Mouse (Mus musculus): ENCODE measurements around the gene Kmt5a. TPM values are rescaled to one million over a fixed set of nuclear protein-coding genes. Genes with fewer than 3 reads are reported as not detected.

The Kmt5a gene
- total RNA-seq, 2 experiments from 2014 or later, result 44.3 to 48.7 TPM

DNA sequence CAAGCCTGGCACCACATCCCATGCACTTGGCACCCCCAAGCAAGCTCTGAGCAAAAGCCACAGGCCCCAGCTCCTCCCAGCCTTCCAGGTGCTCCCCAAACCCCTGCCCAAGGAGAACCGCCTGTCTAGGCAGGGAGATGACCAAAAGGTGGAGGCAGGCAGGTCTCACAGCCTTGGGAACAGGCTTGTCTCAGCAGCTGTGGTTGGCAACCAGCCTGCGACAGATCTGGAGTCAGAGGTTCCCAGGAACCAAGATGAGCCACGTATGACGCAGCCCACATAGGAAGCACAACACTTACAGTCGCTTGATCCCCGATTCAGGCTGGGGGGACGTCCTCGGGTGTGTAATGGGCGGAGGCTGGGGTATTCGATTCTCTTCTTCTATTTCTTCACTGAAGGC lies 61.8 kb downstream of the Kmt5a start:
- DNase-seq (ENCODE audit: low spot score in 2 of 2), result no peak
- intact Hi-C loops (cut with DNase I), result no loop called here

- peak; percentile 76 to 80 for DNase-seq (ENCODE audit: low spot score in 2 of 2)
- intact Hi-C loops (cut with DNase I), result no loop called here
Observed at GRCm38 (mm10) chr5:124503742-124504141, 64.0 kb downstream of the Kmt5a start.

DNA sequence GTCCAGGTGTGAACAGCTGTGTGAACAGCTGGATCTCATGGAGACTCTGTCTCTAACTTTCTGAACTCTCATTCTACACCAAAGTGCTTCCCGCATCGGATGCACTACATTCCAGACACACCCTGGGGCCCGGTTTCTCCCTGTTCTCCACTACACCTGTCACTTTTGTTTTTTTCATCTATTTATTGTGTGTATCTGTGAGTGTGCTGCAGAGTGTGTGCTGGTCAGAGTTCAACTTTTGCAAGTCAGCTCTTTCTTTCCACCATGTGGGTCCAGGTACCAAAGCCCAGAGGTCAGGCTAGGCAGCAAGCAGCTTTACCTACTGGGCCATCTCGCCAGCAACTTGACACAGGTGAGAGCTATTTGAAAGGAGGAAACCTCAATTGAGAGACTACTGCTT lies 65.5 kb downstream of the Kmt5a start:
- DNase-seq (ENCODE audit: low spot score in 2 of 2), result no peak
- intact Hi-C loops (cut with DNase I), result no loop called here

DNA sequence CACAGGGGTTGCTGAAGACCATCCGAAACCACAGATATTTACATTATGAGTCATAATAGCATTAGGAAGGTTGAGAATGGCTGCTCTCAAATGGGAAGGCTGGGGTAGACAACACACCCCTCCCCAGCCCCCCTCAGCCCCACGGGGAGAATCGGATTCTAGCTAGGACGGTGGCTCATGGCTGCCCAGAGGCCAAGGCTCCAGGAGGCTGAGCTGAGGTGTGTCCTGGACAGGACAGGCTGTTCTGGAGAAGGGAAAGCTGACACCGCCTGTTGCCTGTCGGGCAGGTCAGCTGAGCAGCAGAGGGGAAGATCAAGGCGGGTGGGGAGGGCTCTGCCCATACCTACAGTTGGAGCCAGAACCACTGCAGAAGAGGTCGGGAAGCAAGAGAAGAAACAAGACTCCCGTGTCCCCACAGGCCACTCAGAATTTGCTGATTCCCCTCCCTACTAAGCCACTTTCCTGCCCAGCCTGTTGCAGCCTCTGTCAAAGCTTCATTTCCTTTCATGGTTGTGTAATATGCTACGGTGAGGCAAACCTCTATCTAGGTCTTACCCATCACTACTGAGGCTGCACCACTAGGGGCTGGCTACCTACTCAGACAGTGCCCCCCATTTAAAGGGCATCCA lies 67.1 kb downstream of the Kmt5a start:
- intact Hi-C loops (cut with DNase I), result no loop called here
- DNase-seq (ENCODE audit: low spot score in 2 of 2), result no peak

DNA sequence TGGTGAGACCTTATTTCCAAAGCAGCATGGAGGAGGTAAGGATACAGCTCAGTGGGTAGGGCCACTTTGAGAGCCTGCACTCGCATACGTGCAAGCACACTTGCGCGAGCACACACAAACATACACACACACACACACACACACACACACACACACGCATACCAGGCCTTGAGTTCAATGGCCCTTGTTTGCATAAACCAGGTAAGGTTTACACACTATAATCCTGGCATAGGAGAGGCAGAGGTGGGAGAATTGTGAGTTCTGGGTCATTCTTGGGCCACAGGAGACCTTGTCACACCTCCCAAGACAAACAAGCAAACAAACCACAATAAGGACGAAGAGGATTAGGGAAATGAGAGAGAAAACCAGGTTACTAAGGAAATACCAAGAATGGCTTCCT lies 69.5 kb downstream of the Kmt5a start:
- intact Hi-C loops (cut with DNase I), result no loop called here
- DNase-seq (ENCODE audit: low spot score in 2 of 2), result no peak

GRCm38 (mm10) chr5:124509742-124510237 lies 70.1 kb downstream of the Kmt5a start:
- no peak for DNase-seq (ENCODE audit: low spot score in 2 of 2)
- intact Hi-C loops (cut with DNase I), result no loop called here

DNA sequence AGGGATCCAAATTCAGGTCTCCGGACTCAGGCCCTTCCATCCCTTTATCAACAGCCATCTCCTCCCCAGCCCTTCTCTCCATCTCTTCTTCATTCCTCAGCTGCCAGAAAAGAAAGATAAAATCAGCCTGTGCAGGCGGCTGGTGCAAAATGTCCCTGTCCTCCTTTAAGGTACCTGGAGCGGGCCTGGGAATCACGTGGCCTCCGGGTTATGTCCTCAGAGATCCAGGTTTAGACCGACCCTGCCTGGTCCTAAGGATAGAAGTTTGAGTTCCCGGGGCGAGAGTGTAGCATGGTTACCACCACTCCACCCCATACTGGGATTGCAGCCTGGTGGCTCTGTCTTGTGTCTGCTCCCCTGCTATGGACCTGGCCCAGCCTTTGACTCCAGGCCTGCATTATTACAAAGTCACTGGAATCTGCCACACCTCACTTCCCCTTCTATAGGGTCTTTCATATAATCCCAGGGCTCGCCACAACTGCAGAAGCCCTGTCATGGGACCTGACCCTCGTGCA lies 70.9 kb downstream of the Kmt5a start:
- no peak for DNase-seq (ENCODE audit: low spot score in 2 of 2)
- intact Hi-C loops (cut with DNase I), result no loop called here

Small RNA genes within 50 kb of the gene (microRNA-seq; reads per million reads assigned to microRNA genes)
- 0.67 to 3.4 reads per million in 2 experiments for gene Gm27486

Other genes starting within 250 kb of the Kmt5a start
- 100 to 1,000 TPM; 202 to 237 TPM for gene Pitpnm2, start 190.2 kb upstream of the Kmt5a start, total RNA-seq (2021)
- 10 to 100 TPM; 17.5 to 18.9 TPM for gene Mphosph9, start 112.0 kb upstream of the Kmt5a start, total RNA-seq (2021)
- gene 2810006K23Rik, start 111.8 kb upstream of the Kmt5a start, total RNA-seq (2021), result 10 to 100 TPM; 13.7 to 15.2 TPM
- gene Cdk2ap1, start 76.8 kb upstream of the Kmt5a start, total RNA-seq (2021), result 100 to 1,000 TPM; 125 to 141 TPM
- 100 to 1,000 TPM; 139 to 153 TPM for gene Sbno1, start 13.9 kb upstream of the Kmt5a start, total RNA-seq (2021)
- 10 to 100 TPM; 24.7 to 25.8 TPM for gene Rilpl2, start 38.4 kb downstream of the Kmt5a start, total RNA-seq (2021)
- 10 to 100 TPM; 20.9 to 24.2 TPM for gene Snrnp35, start 43.2 kb downstream of the Kmt5a start, total RNA-seq (2021)
- 10 to 100 TPM; 42.5 to 57.5 TPM for gene Rilpl1, start 91.5 kb downstream of the Kmt5a start, total RNA-seq (2021)
- 100 to 1,000 TPM; 103 to 104 TPM for gene Tmed2, start 100.8 kb downstream of the Kmt5a start, total RNA-seq (2021)
- gene Ddx55, start 112.9 kb downstream of the Kmt5a start, total RNA-seq (2021), result 10 to 100 TPM; 20.5 to 26.3 TPM
- 10 to 100 TPM; 41.7 to 42.0 TPM for gene Eif2b1, start 139.2 kb downstream of the Kmt5a start, total RNA-seq (2021)
- 10 to 100 TPM; 26.2 to 30.8 TPM for gene Gtf2h3, start 139.2 kb downstream of the Kmt5a start, total RNA-seq (2021)
- gene Atp6v0a2, start 188.6 kb downstream of the Kmt5a start, total RNA-seq (2021), result 10 to 100 TPM; 54.6 to 56.1 TPM